Mouse (Mus musculus) heart, embryonic 14.5 days (tissue): ENCODE measurements around the gene Ago3. TPM values are rescaled to one million over a fixed set of nuclear protein-coding genes. Genes with fewer than 3 reads are reported as not detected.

Source experiments
- ATAC-seq: fragments of 200-750 bp; cut with Nextera tagmentation; 2 replicates; pipeline ENCODE4 v1.8.0; 2017; ENCODE audit warnings: low read depth, moderate TSS enrichment; ENCODE audit not compliant: insufficient number of reproducible peaks, insufficient read depth, low FRiP score
- H3K27ac ChIP-seq, 2 experiments: fragments of 200-500 bp in 1 of 2; fragments of 300-500 bp in 1 of 2; sonication (generic) in 1 of 2; replicated peaks in 1 of 2; 2 replicates each; pipeline ENCODE4 v1.5.1; 2012 to 2014; ENCODE audit warnings: low read depth in 2 of 2, low read length in 2 of 2, control low read depth in 1 of 2, mild to moderate bottlenecking in 1 of 2, mixed read lengths in 1 of 2; ENCODE audit not compliant: control insufficient read depth in 1 of 2, insufficient read depth in 1 of 2
- H3K27me3 ChIP-seq: fragments of 300-500 bp; sonication (generic); 2 replicates; pipeline ENCODE4 v1.6.1; 2014; ENCODE audit warnings: mild to moderate bottlenecking, low read length, control low read depth; ENCODE audit not compliant: control insufficient read depth, insufficient read depth
- H3K36me3 ChIP-seq: fragments of 300-500 bp; sonication (generic); 2 replicates; pipeline ENCODE4 v1.6.1; 2014; ENCODE audit warnings: mild to moderate bottlenecking, control low read depth, low read length, mixed read lengths; ENCODE audit not compliant: control insufficient read depth, insufficient read depth
- H3K4me1 ChIP-seq, 2 experiments: fragments of 200-500 bp in 1 of 2; fragments of 300-500 bp in 1 of 2; sonication (generic) in 1 of 2; 2 replicates each; pipeline ENCODE4 v1.6.1; 2012 to 2014; ENCODE audit warnings: low read length in 2 of 2, control low read depth in 1 of 2, mixed read lengths in 1 of 2; ENCODE audit not compliant: control insufficient read depth in 2 of 2, insufficient read depth in 2 of 2
- H3K4me2 ChIP-seq: fragments of 300-500 bp; sonication (generic); 2 replicates; pipeline ENCODE4 v1.6.1; 2014; ENCODE audit warnings: mild to moderate bottlenecking, low read length
- H3K4me3 ChIP-seq, 2 experiments: fragments of 200-500 bp in 1 of 2; fragments of 300-500 bp in 1 of 2; sonication (generic) in 1 of 2; 2 replicates each; pipeline ENCODE4 v1.5.1; 2012 to 2014; ENCODE audit warnings: low read length in 2 of 2, mild to moderate bottlenecking in 2 of 2, control low read depth in 1 of 2, low read depth in 1 of 2, moderate library complexity in 1 of 2; ENCODE audit not compliant: control insufficient read depth in 1 of 2, insufficient read depth in 1 of 2
- H3K9ac ChIP-seq: fragments of 300-500 bp; sonication (generic); 2 replicates; pipeline ENCODE4 v1.6.1; 2014; ENCODE audit warnings: mild to moderate bottlenecking, low read length
- H3K9me3 ChIP-seq: fragments of 300-500 bp; sonication (generic); 2 replicates; pipeline ENCODE4 v1.6.1; 2016; ENCODE audit warnings: low read length, control low read depth; ENCODE audit not compliant: control insufficient read depth
- WGBS: fragments of 180-500 bp; shearing (Covaris S2); extraction: QIAGEN DNeasy Blood & Tissue Kit; methylation state at CpG from one replicate; pipeline ENCODE4 v1.1.7; 2014; 5-methylcytosine and 5-hydroxymethylcytosine counted together
- polyA plus RNA-seq: library from polyadenylated mRNA; unstranded; fragments of >200 nt; fragmentation: Nextera tagmentation; extraction: Ambion mirVana; gene quantifications from 2 replicates; pipeline ENCODE4 v1.2.1, GENCODE M21; 2014

The Ago3 gene
- polyA plus RNA-seq, 1 experiment from 2014 or later, result 11.1 TPM

GRCm38 (mm10) chr4:126309922-126310309 is 119.4 kb downstream of the Ago3 start:
- H3K4me1 ChIP-seq, result peaks cover 2 to 6% of the 10 kb centered on the region in 2 experiments
- H3K4me2 ChIP-seq, result peak overlapping the region; percentile 56
- H3K9me3 ChIP-seq, result peaks cover 5% of the 10 kb centered on the region; the same call in 1 of the 2 replicates
- H3K4me3 ChIP-seq, result no peak overlapping the region; a peak in 1 of 4 replicates
- 0 out of 2 replicates have a peak, but pooled peaks have one; percentile 24 for ATAC-seq
- H3K36me3 ChIP-seq, result 0 out of 2 replicates have a peak, but pooled peaks cover under 1% of the 10 kb centered on the region
- peaks cover 9% of the 10 kb centered on the region; the same call in 1 of the 2 replicates for H3K27me3 ChIP-seq
- no peak overlapping the region; the same call in 1 of the 2 replicates for H3K9ac ChIP-seq
- 0% methylated on average over 7 of the region's 7 CpGs for WGBS
- no peak overlapping the region for H3K27ac ChIP-seq

- Histone ChIP-seq H3K27ac (no peak overlapping the region), H3K9ac (peak overlapping the region; percentile 8; the same call in 1 of the 2 replicates), H3K4me1 (peaks cover 2 to 6% of the 10 kb centered on the region in 2 experiments), H3K27me3 (peaks cover 9% of the 10 kb centered on the region; the same call in 1 of the 2 replicates), H3K4me2 (peak overlapping the region; percentile 56), H3K4me3 (no peak overlapping the region; a peak in 1 of 4 replicates), H3K36me3 (no peaks in the 10 kb centered on the region), H3K9me3 (peaks cover 5% of the 10 kb centered on the region; the same call in 1 of the 2 replicates)
- 20% methylated on average over 20 of the region's 20 CpGs for WGBS
- 0 out of 2 replicates have a peak, but pooled peaks have one; percentile 5 for ATAC-seq
Measured at GRCm38 (mm10) chr4:126309211-126309921, 120.0 kb downstream of the Ago3 start.

- Histone ChIP-seq H3K4me2 (no peak overlapping the region), H3K4me1 (peaks cover 0 to 9% of the 10 kb centered on the region in 2 experiments; a peak in 3 of 4 replicates), H3K27ac (no peak overlapping the region), H3K9me3 (peaks cover 5% of the 10 kb centered on the region; the same call in 1 of the 2 replicates), H3K27me3 (peaks cover 24% of the 10 kb centered on the region), H3K9ac (no peak overlapping the region), H3K36me3 (no peaks in the 10 kb centered on the region), H3K4me3 (no peak overlapping the region)
- ATAC-seq, result no peak
- WGBS, result 13% methylated on average over 2 of the region's 2 CpGs
Measured at GRCm38 (mm10) chr4:126306827-126307226, 122.5 kb downstream of the Ago3 start.

GRCm38 (mm10) chr4:126306058-126306457 is 123.3 kb downstream of the Ago3 start:
- WGBS, result 84% methylated on average over 6 of the region's 6 CpGs
- H3K9me3 ChIP-seq, result peaks cover 5% of the 10 kb centered on the region; the same call in 1 of the 2 replicates
- no peak for ATAC-seq
- H3K27me3 ChIP-seq, result peaks cover 32% of the 10 kb centered on the region
- no peak overlapping the region for H3K27ac ChIP-seq
- H3K9ac ChIP-seq, result no peak overlapping the region
- H3K4me2 ChIP-seq, result no peak overlapping the region
- no peaks in the 10 kb centered on the region for H3K36me3 ChIP-seq
- H3K4me1 ChIP-seq, result peaks cover 3 to 17% of the 10 kb centered on the region in 2 experiments; a peak in 3 of 4 replicates
- H3K4me3 ChIP-seq, result no peak overlapping the region

GRCm38 (mm10) chr4:126305428-126305827 is 123.9 kb downstream of the Ago3 start:
- no peak overlapping the region for H3K4me3 ChIP-seq
- ATAC-seq, result no peak
- 83% methylated on average over 1 of the region's 1 CpGs for WGBS
- no peak overlapping the region for H3K4me2 ChIP-seq
- peaks cover 38% of the 10 kb centered on the region for H3K27me3 ChIP-seq
- H3K9me3 ChIP-seq, result peaks cover 5% of the 10 kb centered on the region; the same call in 1 of the 2 replicates
- H3K36me3 ChIP-seq, result no peaks in the 10 kb centered on the region
- peaks cover 5 to 21% of the 10 kb centered on the region in 2 experiments; a peak in 3 of 4 replicates for H3K4me1 ChIP-seq
- H3K9ac ChIP-seq, result no peak overlapping the region
- no peak overlapping the region for H3K27ac ChIP-seq

GRCm38 (mm10) chr4:126303877-126304276 is 125.5 kb downstream of the Ago3 start:
- H3K4me2 ChIP-seq, result no peak overlapping the region
- H3K9me3 ChIP-seq, result peaks cover 5% of the 10 kb centered on the region; the same call in 1 of the 2 replicates
- WGBS, result 53% methylated on average over 4 of the region's 4 CpGs
- H3K27ac ChIP-seq, result no peak overlapping the region
- H3K27me3 ChIP-seq, result peaks cover 43% of the 10 kb centered on the region
- H3K36me3 ChIP-seq, result no peaks in the 10 kb centered on the region
- H3K4me1 ChIP-seq, result peaks cover 5 to 15% of the 10 kb centered on the region in 2 experiments; a peak in 3 of 4 replicates
- no peak overlapping the region for H3K4me3 ChIP-seq
- ATAC-seq, result no peak
- H3K9ac ChIP-seq, result no peak overlapping the region

- H3K9ac ChIP-seq, result peak overlapping the region; percentile 44; the same call in 1 of the 2 replicates
- H3K4me1 ChIP-seq, result peaks cover 10 to 22% of the 10 kb centered on the region in 2 experiments; a peak in 3 of 4 replicates
- peaks cover 57% of the 10 kb centered on the region for H3K27me3 ChIP-seq
- H3K27ac ChIP-seq, result no peak overlapping the region
- H3K4me3 ChIP-seq, result peak overlapping the region; percentile 4 to 35; a peak in 3 of 4 replicates
- H3K4me2 ChIP-seq, result peak overlapping the region; percentile 66
- peaks cover 5% of the 10 kb centered on the region; the same call in 1 of the 2 replicates for H3K9me3 ChIP-seq
- 6% methylated on average over 27 of the region's 27 CpGs for WGBS
- ATAC-seq, result no peak
- no peaks in the 10 kb centered on the region for H3K36me3 ChIP-seq
Measured at GRCm38 (mm10) chr4:126301584-126302309, 127.6 kb downstream of the Ago3 start.
